Mouse (Mus musculus): Measurements from ENCODE around the gene Atf7. TPM values are rescaled to one million over a fixed set of nuclear protein-coding genes. Genes with fewer than 3 reads are reported as not detected.

The Atf7 gene
- total and polyA plus RNA-seq, 3 experiments, result 6.7 to 31.9 (median 8.6) TPM

DNA sequence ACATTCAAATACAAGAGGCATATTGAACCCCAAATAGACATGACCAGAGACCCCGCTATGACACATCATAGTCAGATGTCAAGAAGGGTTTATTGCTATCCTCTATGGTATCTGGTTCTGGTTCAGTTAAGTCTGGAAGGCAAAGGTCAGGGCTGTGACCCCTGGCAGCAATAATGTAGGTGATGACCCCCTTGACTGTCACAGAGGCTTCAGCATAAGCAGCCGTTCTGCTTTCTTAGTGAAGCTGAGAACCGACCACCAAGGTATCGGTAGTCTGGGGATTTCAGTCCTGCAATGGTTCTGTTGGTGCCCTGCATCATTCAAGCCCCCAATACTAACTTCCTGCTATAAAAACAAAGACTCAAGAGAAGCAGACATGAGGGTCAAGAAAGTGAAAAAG is 93.7 kb downstream of the Atf7 start:
- H3K27ac ChIP-seq (ENCODE audit: insufficient read depth, low read depth), result no peak overlapping the region
- no peak overlapping the region for H3K4me2 ChIP-seq (ENCODE audit: insufficient read depth, low read depth, poor library complexity, severe bottlenecking)
- no peaks in the 10 kb centered on the region for H3K79me2 ChIP-seq (replicated peaks; ENCODE audit: control insufficient read depth, extremely low read depth, insufficient read depth, poor library complexity, severe bottlenecking)
- no peak for DNase-seq (ENCODE audit: extremely low read depth)
- TF ChIP-seq MYC (IDR thresholded peaks at IDR 0.05; ENCODE audit: low read depth, low read length), result no peak
- no peak overlapping the region for H3K4me3 ChIP-seq (replicated peaks in 1 of 3; ENCODE audit: low read depth in 2 of 3, low read length in 2 of 3, poor library complexity in 1 of 3)
- H3K36me3 ChIP-seq (replicated peaks in 1 of 2; ENCODE audit: control insufficient read depth in 1 of 2, insufficient read depth in 1 of 2, low read length in 1 of 2), result peaks cover 41 to 90% of the 10 kb centered on the region in 2 experiments
- peaks cover 0 to 8% of the 10 kb centered on the region in 2 experiments; a peak in 1 of 4 replicates for H3K4me1 ChIP-seq (ENCODE audit: control insufficient read depth in 1 of 2, insufficient read depth in 2 of 2)
- dilution Hi-C loops (cut with MboI; ENCODE audit: extremely low pct_ligation_motif_present, extremely low pct_unique_long_range_greater_than_20kb, low sequenced_read_pairs) (no loop called here), in situ Hi-C loops (cut with MboI; ENCODE audit: low pct_ligation_motif_present, low pct_unique_long_range_greater_than_20kb, low sequenced_read_pairs) (no loop called here)
- H3K9ac ChIP-seq (ENCODE audit: insufficient read depth, low read depth), result no peak overlapping the region
- no peaks in the 10 kb centered on the region for H3K27me3 ChIP-seq (replicated peaks)
- no peaks in the 10 kb centered on the region for H3K9me3 ChIP-seq (replicated peaks; ENCODE audit: low read length)

DNA sequence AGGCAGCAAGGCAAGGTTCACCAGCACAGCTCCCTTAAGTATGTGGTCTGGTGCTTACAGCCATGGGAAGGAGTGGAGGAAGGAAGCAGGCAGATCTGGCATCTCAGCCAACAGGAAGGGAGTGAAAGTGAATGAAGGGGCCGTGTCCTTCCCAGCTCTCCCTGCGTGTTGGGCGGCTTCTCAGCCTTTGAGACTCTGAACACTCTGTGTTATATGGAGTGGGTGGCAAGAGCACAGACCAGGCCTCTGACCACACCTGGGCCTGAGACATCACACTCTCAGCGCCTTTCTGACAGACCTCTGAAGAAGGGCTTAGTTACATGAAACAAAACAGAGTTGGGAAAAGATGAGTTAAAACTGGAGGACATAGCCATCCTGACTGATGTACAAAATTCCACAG is 94.7 kb downstream of the Atf7 start:
- no peak overlapping the region for H3K27ac ChIP-seq (ENCODE audit: insufficient read depth, low read depth)
- in situ Hi-C loops (cut with MboI; ENCODE audit: low pct_ligation_motif_present, low pct_unique_long_range_greater_than_20kb, low sequenced_read_pairs) (no loop called here), dilution Hi-C loops (cut with MboI; ENCODE audit: extremely low pct_ligation_motif_present, extremely low pct_unique_long_range_greater_than_20kb, low sequenced_read_pairs) (no loop called here)
- no peak for DNase-seq (ENCODE audit: extremely low read depth)
- peaks cover 0 to 8% of the 10 kb centered on the region in 2 experiments; a peak in 1 of 4 replicates for H3K4me1 ChIP-seq (ENCODE audit: control insufficient read depth in 1 of 2, insufficient read depth in 2 of 2)
- H3K79me2 ChIP-seq (replicated peaks; ENCODE audit: control insufficient read depth, extremely low read depth, insufficient read depth, poor library complexity, severe bottlenecking), result no peaks in the 10 kb centered on the region
- H3K9me3 ChIP-seq (replicated peaks; ENCODE audit: low read length), result no peaks in the 10 kb centered on the region
- H3K36me3 ChIP-seq (replicated peaks in 1 of 2; ENCODE audit: control insufficient read depth in 1 of 2, insufficient read depth in 1 of 2, low read length in 1 of 2), result peaks cover 33 to 90% of the 10 kb centered on the region in 2 experiments
- H3K4me2 ChIP-seq (ENCODE audit: insufficient read depth, low read depth, poor library complexity, severe bottlenecking), result no peak overlapping the region
- no peak overlapping the region for H3K4me3 ChIP-seq (replicated peaks in 1 of 3; ENCODE audit: low read depth in 2 of 3, low read length in 2 of 3, poor library complexity in 1 of 3)
- no peak overlapping the region for H3K9ac ChIP-seq (ENCODE audit: insufficient read depth, low read depth)
- no peaks in the 10 kb centered on the region for H3K27me3 ChIP-seq (replicated peaks)
- no peak for TF ChIP-seq NRF1 (IDR thresholded peaks at IDR 0.05; ENCODE audit: low read depth, low read length)
- no peak for TF ChIP-seq MAFK (IDR thresholded peaks at IDR 0.05; ENCODE audit: insufficient replicate concordance, low read length)
- no peak for TF ChIP-seq GABPA (IDR thresholded peaks at IDR 0.05; ENCODE audit: insufficient replicate concordance, low read depth, low read length)
- no peak for TF ChIP-seq JUN (IDR thresholded peaks at IDR 0.05; ENCODE audit: insufficient read depth, low read depth, low read length)
- TF ChIP-seq EP300 (IDR thresholded peaks at IDR 0.05; ENCODE audit: low read length), result no peak
- no peak for TF ChIP-seq POLR2A (IDR thresholded peaks at IDR 0.05; ENCODE audit: low read depth, low read length)
- no peak for TF ChIP-seq ZNF384 (IDR thresholded peaks at IDR 0.05; ENCODE audit: low read depth, low read length)
- no peak for TF ChIP-seq HCFC1 (IDR thresholded peaks at IDR 0.05; ENCODE audit: low read depth, low read length)

DNA sequence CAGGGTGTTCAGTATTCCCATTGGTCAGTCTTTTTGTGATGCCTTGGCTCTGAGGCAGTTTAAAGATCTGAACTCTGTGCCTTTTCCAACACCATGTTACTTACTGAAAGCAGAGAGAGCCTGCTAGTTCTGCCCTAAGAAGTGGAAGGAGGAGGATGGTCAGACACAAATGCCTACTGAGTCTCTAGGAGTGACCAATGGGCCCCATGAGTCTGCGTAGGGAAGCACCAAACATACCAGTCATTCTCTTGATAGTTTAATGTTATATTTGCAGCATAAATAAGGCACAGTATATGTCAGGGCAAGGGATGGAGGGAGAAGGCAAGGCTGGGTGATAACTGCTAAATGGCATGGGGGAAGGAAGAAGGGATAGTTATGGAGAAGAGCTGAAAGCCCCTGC is 96.9 kb downstream of the Atf7 start:
- H3K4me2 ChIP-seq (ENCODE audit: insufficient read depth, low read depth, poor library complexity, severe bottlenecking), result no peak overlapping the region
- TF ChIP-seq RCOR1 (conservative IDR thresholded peaks at IDR 0.05; ENCODE audit: low read depth, low read length) (no peak), ETS1 (conservative IDR thresholded peaks at IDR 0.05; ENCODE audit: low read depth, low read length) (no peak), ZNF384 (IDR thresholded peaks at IDR 0.05; ENCODE audit: low read depth, low read length) (no peak), USF1 (IDR thresholded peaks at IDR 0.05; ENCODE audit: low read depth, low read length) (no peak), UBTF (IDR thresholded peaks at IDR 0.05; ENCODE audit: low read depth, low read length) (no peak), CTCF (conservative IDR thresholded peaks at IDR 0.05 in 1 of 2, IDR thresholded peaks at IDR 0.05 in 1 of 2; ENCODE audit: low read depth in 2 of 2, low read length in 2 of 2) (no peak)
- dilution Hi-C loops (cut with MboI; ENCODE audit: extremely low pct_ligation_motif_present, extremely low pct_unique_long_range_greater_than_20kb, low sequenced_read_pairs), result no loop called here
- H3K9me3 ChIP-seq (replicated peaks; ENCODE audit: low read length), result no peaks in the 10 kb centered on the region
- H3K36me3 ChIP-seq (replicated peaks in 1 of 2; ENCODE audit: control insufficient read depth in 1 of 2, insufficient read depth in 1 of 2, low read length in 1 of 2), result peaks cover 34 to 94% of the 10 kb centered on the region in 2 experiments
- no peak overlapping the region for H3K27ac ChIP-seq (ENCODE audit: insufficient read depth, low read depth)
- in situ Hi-C loops (cut with MboI; ENCODE audit: low pct_ligation_motif_present, low pct_unique_long_range_greater_than_20kb, low sequenced_read_pairs), result no loop called here
- H3K4me3 ChIP-seq (replicated peaks in 1 of 3; ENCODE audit: low read depth in 2 of 3, low read length in 2 of 3, poor library complexity in 1 of 3), result no peak overlapping the region
- no peaks in the 10 kb centered on the region for H3K79me2 ChIP-seq (replicated peaks; ENCODE audit: control insufficient read depth, extremely low read depth, insufficient read depth, poor library complexity, severe bottlenecking)
- H3K27me3 ChIP-seq (replicated peaks), result no peaks in the 10 kb centered on the region
- DNase-seq (ENCODE audit: extremely low read depth), result no peak
- no peak overlapping the region for H3K9ac ChIP-seq (ENCODE audit: insufficient read depth, low read depth)
- peaks cover 0 to 12% of the 10 kb centered on the region in 2 experiments; a peak in 2 of 4 replicates for H3K4me1 ChIP-seq (ENCODE audit: control insufficient read depth in 1 of 2, insufficient read depth in 2 of 2)

Data from CH12.LX (cell line).